Mouse (Mus musculus) embryonic facial prominence, embryonic 14.5 days (tissue): ENCODE measurements around the gene Gm20388. TPM values are rescaled to one million over a fixed set of nuclear protein-coding genes. Genes with fewer than 3 reads are reported as not detected.
"Not testable (repeated sequence)": the region's sequence is repeated elsewhere in the genome, so short reads cannot be mapped to it uniquely, and the experiment has no call there.

Source experiments
- ATAC-seq: fragments of 200-750 bp; cut with Nextera tagmentation; 2 replicates; pipeline ENCODE4 v1.8.0; 2017; ENCODE audit warnings: low read depth, moderate number of reproducible peaks, moderate TSS enrichment
- DNase-seq: peaks from one replicate; pipeline ENCODE4 v3.0.0-alpha.2; 2015; ENCODE audit warnings: low spot score
- H3K27ac ChIP-seq: fragments of 300-500 bp; sonication (generic); replicated peaks from 2 replicates; pipeline ENCODE4 v1.5.1; 2014; ENCODE audit warnings: low read depth, mild to moderate bottlenecking, low read length, moderate library complexity
- H3K27me3 ChIP-seq: fragments of 300-500 bp; sonication (generic); replicated peaks from 2 replicates; pipeline ENCODE4 v1.6.1; 2014; ENCODE audit warnings: low read length; ENCODE audit not compliant: control insufficient read depth, insufficient read depth
- H3K36me3 ChIP-seq: fragments of 300-500 bp; sonication (generic); 2 replicates; pipeline ENCODE4 v1.6.1; 2014; ENCODE audit warnings: low read length, mixed read lengths; ENCODE audit not compliant: control insufficient read depth, insufficient read depth
- H3K4me1 ChIP-seq: fragments of 300-500 bp; sonication (generic); 2 replicates; pipeline ENCODE4 v1.6.1; 2014; ENCODE audit warnings: antibody characterized with exemption, low read length; ENCODE audit not compliant: control insufficient read depth, insufficient read depth
- H3K4me2 ChIP-seq: fragments of 300-500 bp; sonication (generic); 2 replicates; pipeline ENCODE4 v1.6.1; 2014; ENCODE audit warnings: low read depth, mild to moderate bottlenecking, low read length, moderate library complexity, mixed read lengths
- H3K4me3 ChIP-seq: fragments of 300-500 bp; sonication (generic); 2 replicates; pipeline ENCODE4 v1.5.1; 2014; ENCODE audit warnings: low read depth, mild to moderate bottlenecking, low read length
- H3K9ac ChIP-seq: fragments of 300-500 bp; sonication (generic); 2 replicates; pipeline ENCODE4 v1.6.1; 2014; ENCODE audit warnings: low read depth, mild to moderate bottlenecking, low read length, moderate library complexity, mixed read lengths
- H3K9me3 ChIP-seq: fragments of 300-500 bp; sonication (generic); 2 replicates; pipeline ENCODE4 v1.6.1; 2016; ENCODE audit warnings: low read length; ENCODE audit not compliant: control insufficient read depth
- WGBS: fragments of 180-500 bp; shearing (Covaris S2); extraction: QIAGEN DNeasy Blood & Tissue Kit; methylation state at CpG from one replicate; pipeline ENCODE4 v1.1.7; 2014; 5-methylcytosine and 5-hydroxymethylcytosine counted together
- polyA plus RNA-seq: library from polyadenylated mRNA; unstranded; fragments of >200 nt; fragmentation: Nextera tagmentation; extraction: Ambion mirVana; gene quantifications from 2 replicates; pipeline ENCODE4 v1.2.1, GENCODE M21; 2014

Gene Gm20388
- polyA plus RNA-seq, 1 experiment from 2014 or later = not detected

DNA sequence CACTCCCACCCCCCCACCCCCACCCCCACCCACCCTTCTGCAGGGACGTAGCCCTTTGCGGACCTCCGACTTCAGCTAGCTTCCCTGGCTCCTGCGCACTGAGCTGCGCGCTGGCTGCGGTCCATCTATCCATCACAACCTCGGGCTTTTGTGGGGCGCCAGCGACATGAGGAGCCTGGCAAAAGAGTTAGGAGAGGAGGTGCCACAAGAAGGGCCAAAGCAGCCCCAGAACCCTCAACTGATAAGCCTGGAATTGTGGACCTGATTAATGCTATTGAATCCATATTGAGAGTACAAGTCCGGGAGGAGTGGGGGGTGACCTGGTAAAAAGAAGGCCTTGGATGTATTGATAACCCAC lies 3604.9 kb downstream of the Gm20388 start:
- Histone ChIP-seq H3K9ac (no peak overlapping the region; the same call in 1 of the 2 replicates), H3K27ac (no peak overlapping the region), H3K36me3 (peaks cover 2% of the 10 kb centered on the region; the same call in 1 of the 2 replicates), H3K27me3 (peaks cover 19% of the 10 kb centered on the region), H3K9me3 (no peaks in the 10 kb centered on the region), H3K4me1 (peaks cover 22% of the 10 kb centered on the region), H3K4me3 (peak overlapping the region; percentile 64), H3K4me2 (peak overlapping the region; percentile 93)
- DNase-seq (no peak), ATAC-seq (no peak)
- 2% methylated on average over 8 of the region's 11 CpGs for WGBS

DNA sequence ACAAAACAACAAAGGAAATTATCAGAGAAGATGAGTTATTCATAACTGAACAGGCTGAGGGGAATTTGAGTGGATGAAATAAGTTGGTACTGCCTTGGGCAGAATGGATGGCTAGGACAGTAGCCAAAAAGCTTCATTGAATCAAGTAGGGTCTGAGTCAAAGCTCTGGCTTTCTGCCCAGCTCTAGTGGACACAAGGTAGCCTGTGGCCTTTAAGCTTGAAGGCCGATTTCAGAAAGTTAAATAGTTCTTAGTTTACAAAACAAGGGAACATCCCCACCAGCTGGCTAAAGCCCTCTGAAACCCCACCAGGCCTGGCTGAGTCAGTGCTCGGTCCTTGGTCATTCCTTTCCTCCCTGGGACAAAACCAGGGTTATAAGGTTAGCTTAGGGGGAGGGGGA lies 3606.0 kb downstream of the Gm20388 start:
- peaks cover 19% of the 10 kb centered on the region for H3K27me3 ChIP-seq
- WGBS = 23% methylated on average over 2 of the region's 2 CpGs

DNA sequence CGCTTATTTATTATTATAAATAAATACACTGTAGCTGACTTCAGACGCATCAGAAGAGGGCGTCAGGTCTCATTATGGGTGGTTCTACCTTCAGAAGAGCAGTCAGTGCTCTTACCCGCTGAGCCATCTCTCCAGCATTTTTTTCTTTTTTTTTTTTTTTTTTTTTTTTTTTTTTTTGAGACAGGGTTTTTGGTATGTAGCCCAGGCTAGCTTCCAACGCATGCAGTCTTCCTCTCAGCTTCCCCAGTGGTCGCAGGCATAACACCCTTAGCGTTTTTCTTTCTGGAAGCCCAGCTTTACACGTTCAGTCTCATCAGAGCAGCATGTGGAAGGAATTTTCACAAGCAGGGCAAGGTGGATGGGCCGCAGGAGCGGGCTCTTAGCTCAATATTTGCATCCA lies 3607.5 kb downstream of the Gm20388 start:
- 29% methylated on average over 10 of the region's 10 CpGs for WGBS
- Histone ChIP-seq H3K36me3 (peaks cover 22% of the 10 kb centered on the region; the same call in 1 of the 2 replicates), H3K4me1 (peaks cover 22% of the 10 kb centered on the region), H3K27me3 (peaks cover 13% of the 10 kb centered on the region), H3K9me3 (no peaks in the 10 kb centered on the region), H3K4me2 (peak overlapping the region; percentile 86), H3K4me3 (peak overlapping the region; percentile 60), H3K9ac (peak overlapping the region; percentile 46; the same call in 1 of the 2 replicates), H3K27ac (no peak overlapping the region)
- DNase-seq = no peak
- no peak for ATAC-seq

More for the DNA sequence above, 3606.0 kb downstream of the Gm20388 start:
- no peak overlapping the region for H3K9ac ChIP-seq
- ATAC-seq (no peak), DNase-seq (no peak)
- no peaks in the 10 kb centered on the region for H3K9me3 ChIP-seq
- peaks cover 11% of the 10 kb centered on the region; the same call in 1 of the 2 replicates for H3K36me3 ChIP-seq
- H3K4me2 ChIP-seq = no peak overlapping the region
- H3K4me1 ChIP-seq = peaks cover 22% of the 10 kb centered on the region
- no peak overlapping the region for H3K4me3 ChIP-seq
- H3K27ac ChIP-seq = no peak overlapping the region

DNA sequence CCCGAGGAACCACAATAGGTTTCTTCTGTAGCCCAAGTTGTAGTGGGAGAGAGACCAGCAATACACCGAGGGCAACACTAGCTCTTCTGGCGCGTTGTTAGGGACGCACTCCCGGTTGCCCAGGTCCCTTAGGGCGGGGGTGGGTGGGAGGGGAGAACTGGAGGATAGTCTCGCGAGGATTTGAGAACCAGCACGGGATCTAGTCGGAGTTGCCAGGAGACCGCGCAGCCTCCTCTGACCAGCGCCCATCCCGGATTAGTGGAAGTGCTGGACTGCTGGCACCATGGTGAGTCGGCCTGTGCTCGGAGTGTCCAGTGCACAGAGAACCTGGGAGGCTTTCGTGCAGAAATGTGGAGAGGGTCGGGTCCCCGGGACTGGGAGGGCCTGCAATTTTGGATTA lies 3608.0 kb downstream of the Gm20388 start, which contains the start of gene Gas8:
Gas8 (plus strand) TSS at position 168 of the 400 bp plus-strand sequence.
- DNase-seq = peak; percentile 97
- peak; percentile 93 for ATAC-seq
- H3K36me3 ChIP-seq = peaks cover 27% of the 10 kb centered on the region; the same call in 1 of the 2 replicates
- H3K4me1 ChIP-seq = peaks cover 22% of the 10 kb centered on the region
- no peak within 1 kb of the TSS for H3K27ac ChIP-seq
- under 1% methylated on average over 20 of the region's 20 CpGs for WGBS
- H3K9me3 ChIP-seq = no peaks in the 10 kb centered on the region
- H3K4me2 ChIP-seq = peak within 1 kb of the TSS; percentile 86
- H3K4me3 ChIP-seq = peak within 1 kb of the TSS; percentile 60
- H3K9ac ChIP-seq = peak within 1 kb of the TSS; percentile 84
- peaks cover 9% of the 10 kb centered on the region for H3K27me3 ChIP-seq

DNA sequence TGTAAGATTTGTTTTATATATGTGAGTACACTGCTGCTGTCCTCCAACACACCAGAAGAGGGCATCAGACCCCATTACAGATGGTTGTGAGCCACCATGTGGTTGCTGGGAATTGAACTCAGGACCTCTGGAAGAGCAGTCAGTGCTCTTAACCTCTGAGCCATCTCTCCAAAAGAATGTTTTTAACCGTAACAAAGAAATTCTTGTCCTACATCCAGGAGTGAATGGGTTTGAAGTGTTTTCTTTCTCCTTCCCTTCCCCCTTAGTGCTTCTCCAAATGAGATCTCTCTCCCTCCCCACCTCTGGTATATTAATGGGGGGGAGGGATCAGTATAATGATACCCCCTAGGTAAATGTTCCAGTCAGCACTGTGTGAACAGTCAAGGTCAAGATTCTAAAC lies 3609.4 kb downstream of the Gm20388 start:
- not testable (repeated sequence) for H3K4me3 ChIP-seq, H3K9me3 ChIP-seq, DNase-seq, H3K9ac ChIP-seq, ATAC-seq, H3K27ac ChIP-seq, H3K4me2 ChIP-seq, H3K27me3 ChIP-seq
- WGBS = 91% methylated on average over 1 of the region's 1 CpGs
- Histone ChIP-seq H3K36me3 (peaks cover 40% of the 10 kb centered on the region), H3K4me1 (peaks cover 14% of the 10 kb centered on the region)

DNA sequence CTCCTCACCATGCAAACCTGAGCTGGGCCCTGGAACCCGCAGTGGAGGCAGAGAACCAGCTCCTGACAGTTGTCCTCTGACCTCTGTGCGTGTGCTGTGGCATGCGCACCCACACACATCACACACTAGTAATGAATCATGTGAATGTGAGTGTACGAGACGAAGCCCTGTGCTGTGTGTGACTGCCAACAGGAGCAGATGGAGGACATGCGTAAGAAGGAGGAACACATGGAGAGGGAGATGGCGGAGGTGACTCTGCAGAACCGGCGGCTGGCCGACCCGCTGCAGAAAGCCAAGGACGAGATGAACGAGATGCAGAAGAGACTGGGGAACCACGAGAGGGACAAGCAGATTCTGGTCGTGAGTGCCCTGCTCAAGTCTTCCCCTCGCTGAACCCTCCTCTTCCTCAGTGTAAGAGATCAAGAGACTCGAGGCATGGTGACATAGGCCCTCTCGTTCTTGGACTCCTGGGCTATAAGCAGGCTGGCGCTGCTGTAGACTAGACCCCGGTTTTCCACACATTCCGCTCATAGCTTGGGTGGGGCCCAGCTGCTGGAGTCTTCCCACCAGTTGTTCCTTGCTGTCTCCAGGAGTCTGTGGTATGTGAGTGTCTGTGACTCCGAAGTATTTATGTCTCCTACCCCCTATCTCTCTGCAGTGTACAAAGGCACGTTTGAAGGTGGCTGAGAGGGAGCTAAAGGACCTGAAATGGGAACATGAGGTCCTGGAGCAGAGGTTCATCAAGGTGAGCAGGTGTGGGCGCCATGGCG lies 3617.3 kb downstream of the Gm20388 start:
- Histone ChIP-seq H3K4me2 (no peak overlapping the region), H3K4me1 (no peaks in the 10 kb centered on the region), H3K4me3 (no peak overlapping the region), H3K27ac (no peak overlapping the region), H3K27me3 (no peaks in the 10 kb centered on the region), H3K36me3 (peaks cover 96% of the 10 kb centered on the region), H3K9me3 (no peaks in the 10 kb centered on the region), H3K9ac (no peak overlapping the region)
- ATAC-seq = peak; percentile 35; the same call in 1 of the 2 replicates
- peak; percentile 26 for DNase-seq
- 91% methylated on average over 25 of the region's 25 CpGs for WGBS

DNA sequence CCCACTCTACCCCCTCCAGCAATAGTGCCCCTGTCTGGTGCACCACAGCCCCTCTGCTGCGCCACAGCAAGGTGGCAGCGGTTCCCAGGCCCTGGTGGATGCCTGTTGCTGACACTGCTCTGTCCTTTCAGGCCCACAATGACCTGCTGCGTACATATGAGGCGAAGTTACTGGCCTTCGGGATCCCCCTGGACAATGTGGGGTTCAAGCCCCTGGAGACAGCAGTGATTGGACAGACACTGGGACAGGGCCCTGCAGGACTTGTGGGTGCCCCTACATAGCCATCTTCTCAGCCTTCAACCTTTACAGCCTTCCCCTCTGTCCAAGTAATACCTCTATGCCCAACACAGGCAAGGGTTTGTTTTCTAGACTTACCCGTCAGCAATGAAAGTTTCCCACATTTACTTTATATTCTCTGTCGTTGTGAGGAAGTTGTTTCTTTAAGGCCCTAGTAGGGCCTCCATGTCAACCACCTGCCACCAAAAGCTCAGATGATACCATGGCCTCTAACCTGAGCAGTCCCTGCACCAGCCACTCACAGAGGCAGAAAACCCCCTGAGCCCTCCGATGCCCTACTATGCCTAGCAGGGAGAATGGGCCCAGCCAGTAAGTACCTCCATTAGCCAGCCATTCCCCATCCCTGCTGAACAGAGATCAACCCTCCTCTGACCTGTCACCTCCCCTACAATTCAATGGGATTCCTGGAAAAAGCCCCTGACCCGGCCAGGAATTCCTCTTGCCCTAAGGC lies 3625.8 kb downstream of the Gm20388 start:
- WGBS = 84% methylated on average over 9 of the region's 9 CpGs
- no peak overlapping the region for H3K27ac ChIP-seq
- peaks cover 56% of the 10 kb centered on the region for H3K36me3 ChIP-seq
- H3K9me3 ChIP-seq = no peaks in the 10 kb centered on the region
- no peak overlapping the region for H3K4me2 ChIP-seq
- H3K4me1 ChIP-seq = no peaks in the 10 kb centered on the region
- ATAC-seq = peak; percentile 26; the same call in 1 of the 2 replicates
- H3K27me3 ChIP-seq = no peaks in the 10 kb centered on the region
- H3K4me3 ChIP-seq = no peak overlapping the region
- no peak for DNase-seq
- no peak overlapping the region for H3K9ac ChIP-seq

DNA sequence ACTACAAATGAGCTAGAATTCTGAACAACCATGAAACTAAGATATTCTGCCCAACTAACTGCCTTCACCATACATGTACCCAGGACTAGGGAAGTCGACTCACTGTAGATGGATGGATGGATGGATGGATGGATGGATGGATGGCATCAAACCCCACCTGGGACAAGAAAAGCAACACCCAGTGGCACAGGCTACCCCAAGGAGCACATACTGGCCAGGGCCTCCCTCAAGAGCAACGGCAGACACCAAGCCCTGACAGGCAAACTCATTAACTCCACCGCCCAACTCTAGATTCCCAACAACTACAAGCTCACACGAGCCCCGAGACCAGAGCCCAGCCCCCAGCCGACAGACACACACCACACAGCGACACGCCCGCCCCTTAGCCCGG lies 3626.3 kb downstream of the Gm20388 start:
- DNase-seq = no peak
- ATAC-seq = peak; percentile 62; the same call in 1 of the 2 replicates

More for the DNA sequence above, 3626.3 kb downstream of the Gm20388 start:
- Histone ChIP-seq H3K4me1 (no peaks in the 10 kb centered on the region), H3K9me3 (no peaks in the 10 kb centered on the region), H3K27ac (no peak overlapping the region), H3K9ac (no peak overlapping the region), H3K36me3 (peaks cover 51% of the 10 kb centered on the region), H3K4me2 (no peak overlapping the region), H3K4me3 (no peak overlapping the region), H3K27me3 (no peaks in the 10 kb centered on the region)
- 35% methylated on average over 2 of the region's 10 CpGs for WGBS
